15 mouse cellular contexts compared by ENCODE assay signal in the genomic region with DNA sequence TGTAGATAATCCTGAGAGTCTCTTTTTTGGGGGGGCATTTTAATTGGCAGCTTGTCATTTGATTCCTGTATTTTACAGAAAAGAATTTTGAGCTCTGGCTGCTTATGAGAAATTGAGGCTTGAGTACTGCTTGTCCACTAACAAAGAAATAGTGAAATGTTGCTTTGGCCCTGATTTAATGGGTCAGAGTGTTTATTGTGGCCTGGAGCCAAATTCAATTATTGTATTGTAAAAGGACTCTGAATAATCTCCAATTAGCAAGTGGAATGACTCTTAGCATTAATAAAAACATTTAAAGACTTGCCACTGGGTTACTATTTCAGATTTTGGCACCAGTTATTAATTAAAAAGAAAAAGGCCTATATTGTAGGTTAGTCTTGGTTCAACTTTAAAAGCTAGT.
"Had no signal": no experiment of that assay in that cellular context is flagged by ENCODE, and none has a peak within 500 bp of the region (broad histone marks: within the 10 kb centered on the region; RNA-seq: fewer than 3 reads in every experiment).

No protein-coding gene starts in this region.

- H3K4me3 ChIP-seq: liver, embryonic 12.5 days; liver, embryonic 15.5 days; lung, embryonic 15.5 days; midbrain, embryonic 12.5 days; midbrain, embryonic 15.5 days; neural tube, embryonic 12.5 days; neural tube, embryonic 15.5 days had no signal

- H3K27ac ChIP-seq: kidney, postnatal 0 days; liver, embryonic 12.5 days; liver, embryonic 15.5 days; lung, embryonic 15.5 days; midbrain, embryonic 12.5 days; midbrain, embryonic 15.5 days; neural tube, embryonic 12.5 days; neural tube, embryonic 15.5 days had no signal

- DNase-seq: kidney, adult 18-20 months; kidney, postnatal 36 days; lung, adult 18-20 months; lung, postnatal 10 days; lung, postnatal 36 days; thymus, adult 18-20 months; thymus, postnatal 36 days had no signal

- H3K4me1 ChIP-seq: liver, embryonic 15.5 days; midbrain, embryonic 12.5 days; midbrain, embryonic 15.5 days; neural tube, embryonic 12.5 days; neural tube, embryonic 15.5 days had no signal

- H3K27me3 ChIP-seq: liver, embryonic 12.5 days; liver, embryonic 15.5 days; lung, embryonic 15.5 days; midbrain, embryonic 12.5 days; midbrain, embryonic 15.5 days; neural tube, embryonic 12.5 days; neural tube, embryonic 15.5 days had no signal

- H3K36me3 ChIP-seq: liver, embryonic 15.5 days; lung, embryonic 15.5 days; midbrain, embryonic 12.5 days; midbrain, embryonic 15.5 days; neural tube, embryonic 15.5 days had no signal
